ENCODE assay signal across 10 mouse cellular contexts in the genomic region with DNA sequence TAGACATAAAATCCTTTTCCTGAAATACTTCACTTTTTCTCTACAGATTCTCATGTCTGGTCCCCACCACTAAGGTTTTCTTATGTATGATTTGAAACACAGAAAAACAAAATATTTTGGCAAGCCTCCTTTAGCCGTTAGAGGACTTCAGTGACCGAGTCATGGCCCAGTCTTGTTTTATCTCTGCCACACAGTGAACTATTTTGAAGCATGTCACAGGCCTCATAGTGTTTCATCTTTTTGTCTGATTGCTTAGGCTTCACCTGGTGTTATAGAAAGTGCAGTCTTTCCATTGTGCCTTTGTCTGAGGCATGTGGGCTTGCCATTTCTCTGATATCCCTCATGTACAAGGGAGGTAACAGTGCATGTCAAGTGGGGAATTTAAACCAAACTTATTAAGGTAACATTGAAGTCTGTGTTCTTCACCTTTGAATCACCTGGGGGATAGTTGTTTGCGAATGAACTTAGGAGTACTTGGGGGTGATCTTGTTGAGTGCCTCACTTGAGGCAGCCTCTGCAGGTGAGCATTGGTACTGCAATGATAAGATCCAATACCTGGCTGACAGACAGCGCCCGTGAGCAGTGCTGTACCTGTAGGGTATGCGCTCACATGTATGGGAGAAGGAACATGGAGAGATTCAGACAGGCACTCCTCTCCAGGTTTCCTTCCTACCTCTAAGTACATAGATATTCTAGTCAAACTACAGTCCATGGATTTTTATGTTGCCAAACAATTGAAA. TPM values are rescaled to one million over a fixed set of nuclear protein-coding genes. Genes with fewer than 3 reads are reported as not detected.
A peak's percentile ranks its signal among the peaks of the same experiment; 100 is the strongest.
DNase-seq lines count a peak whose midpoint lies in the region; ATAC-seq and TF ChIP-seq lines count a peak whose summit lies in the region.
"Had no signal": no experiment of that assay in that cellular context is flagged by ENCODE, and none has a peak within 500 bp of the region (broad histone marks: within the 10 kb centered on the region; RNA-seq: fewer than 3 reads in every experiment).

No protein-coding gene starts in this region.

- ATAC-seq in intestine, embryonic 15.5 days: 0 out of 2 replicates have a peak, but pooled peaks have one; percentile 59

- H3K9ac ChIP-seq in intestine, embryonic 15.5 days: no peak overlapping the region

- 82% methylated on average over 6 of the region's 6 CpGs for WGBS in intestine, embryonic 15.5 days

- H3K4me3 ChIP-seq in left cerebral cortex, adult 2 months: no peak overlapping the region
- no peak overlapping the region for H3K4me3 ChIP-seq in intestine, embryonic 15.5 days (replicated peaks)
- H3K4me3 ChIP-seq: erythroblast, embryonic 14.5 days had no signal

- no peaks in the 10 kb centered on the region for H3K27me3 ChIP-seq in intestine, embryonic 15.5 days (replicated peaks)

- no peak for DNase-seq in left cerebral cortex, adult 2 months (ENCODE audit: extremely low spot score in 1 of 2, low spot score in 2 of 2)
- no peak for DNase-seq in left cerebral cortex, postnatal 4 days
- DNase-seq in T-cell, adult 2 months (ENCODE audit: low spot score): peak; percentile 58
- peak; percentile 39 for DNase-seq in retina, postnatal 1 day
- no peak for DNase-seq in left cerebral cortex, adult 11 months (ENCODE audit: low spot score)
- DNase-seq in yolk sac, embryonic 10.5 days (ENCODE audit: low spot score): no peak
- DNase-seq in neural tube, embryonic 10.5 days (ENCODE audit: extremely low spot score, low spot score): no peak

- H3K27ac ChIP-seq in left cerebral cortex, adult 2 months: no peak overlapping the region
- H3K27ac ChIP-seq in intestine, embryonic 15.5 days: no peak overlapping the region
- H3K27ac ChIP-seq: macrophage had no signal

- intact Hi-C loops in left cerebral cortex, adult 2 months (cut with DNase I): no loop called here
- intact Hi-C loops in left cerebral cortex, postnatal 4 days (cut with DNase I): loop anchor here (10.0 kb wide), 1 partner anchor 75 kb away; no protein-coding TSS in a partner anchor

- TF ChIP-seq CTCF in left cerebral cortex, adult 2 months (IDR thresholded peaks at IDR 0.05): peak; percentile 54

- H3K9me3 ChIP-seq in intestine, embryonic 15.5 days: no peaks in the 10 kb centered on the region

- 0 out of 2 replicates have a peak, but pooled peaks cover 6% of the 10 kb centered on the region for H3K36me3 ChIP-seq in intestine, embryonic 15.5 days

- H3K4me2 ChIP-seq in intestine, embryonic 15.5 days (replicated peaks): no peak overlapping the region

- H3K4me1 ChIP-seq in intestine, embryonic 15.5 days (replicated peaks): no peaks in the 10 kb centered on the region

RNA-seq across cellular contexts. Expression of gene Thoc7, which starts 57.7 kb away (rescaled TPM):
- 100 to 1,000 TPM in 1 of 2 experiments, 10 to 100 TPM in 1; 90.3 to 106 TPM for total RNA-seq in left cerebral cortex, adult 2 months (2021)
- total RNA-seq in left cerebral cortex, postnatal 4 days (2021): 100 to 1,000 TPM; 118 to 119 TPM
- 184 and 196 TPM in 2 replicates for polyA plus RNA-seq in intestine, embryonic 15.5 days (2015; fragmentation: Nextera tagmentation; extraction: Ambion mirVana)

RNA-seq across cellular contexts. Expression of gene Atxn7, which starts 58.1 kb away (rescaled TPM):
- total RNA-seq in left cerebral cortex, adult 2 months (2021): 10 to 100 TPM; 25.8 to 32.9 TPM
- 10 to 100 TPM; 18.4 to 22.7 TPM for total RNA-seq in left cerebral cortex, postnatal 4 days (2021)
- 3.6 and 4.2 TPM in 2 replicates for polyA plus RNA-seq in intestine, embryonic 15.5 days (2015; fragmentation: Nextera tagmentation; extraction: Ambion mirVana)

Comparison
In these comparisons a context has a peak if more than half of its experiments do, and no peak if none do; other contexts are left out.
1. DNase-seq: peak in T-cell, adult 2 months (single experiment) and retina, postnatal 1 day (single experiment); none in left cerebral cortex, adult 2 months (0 of 2), left cerebral cortex, postnatal 4 days (single experiment), left cerebral cortex, adult 11 months (single experiment), yolk sac, embryonic 10.5 days (single experiment) and neural tube, embryonic 10.5 days (single experiment).